Mouse (Mus musculus): ENCODE results near the gene Hbs1l. TPM values are rescaled to one million over a fixed set of nuclear protein-coding genes. Genes with fewer than 3 reads are reported as not detected.

Gene Hbs1l
- polyA plus RNA-seq, 1 experiment = not detected

GRCm38 (mm10) chr10:21267452-21267851 lies 28.3 kb upstream of the Hbs1l start:
- no peak overlapping the region for H3K27ac ChIP-seq (ENCODE audit: insufficient read depth, low read depth, low read length)
- no peak overlapping the region for H3K4me3 ChIP-seq (ENCODE audit: insufficient read depth, low read depth, low read length)
- 89% methylated on average over 2 of the region's 2 CpGs for WGBS
- TF ChIP-seq POLR2A (IDR thresholded peaks at IDR 0.05; ENCODE audit: insufficient read depth, low read depth, low read length) (no peak), CTCF (IDR thresholded peaks at IDR 0.05; ENCODE audit: insufficient read depth, low read depth, low read length) (no peak)
- H3K4me1 ChIP-seq (ENCODE audit: control insufficient read depth, insufficient read depth, low read length) = no peaks in the 10 kb centered on the region

DNA sequence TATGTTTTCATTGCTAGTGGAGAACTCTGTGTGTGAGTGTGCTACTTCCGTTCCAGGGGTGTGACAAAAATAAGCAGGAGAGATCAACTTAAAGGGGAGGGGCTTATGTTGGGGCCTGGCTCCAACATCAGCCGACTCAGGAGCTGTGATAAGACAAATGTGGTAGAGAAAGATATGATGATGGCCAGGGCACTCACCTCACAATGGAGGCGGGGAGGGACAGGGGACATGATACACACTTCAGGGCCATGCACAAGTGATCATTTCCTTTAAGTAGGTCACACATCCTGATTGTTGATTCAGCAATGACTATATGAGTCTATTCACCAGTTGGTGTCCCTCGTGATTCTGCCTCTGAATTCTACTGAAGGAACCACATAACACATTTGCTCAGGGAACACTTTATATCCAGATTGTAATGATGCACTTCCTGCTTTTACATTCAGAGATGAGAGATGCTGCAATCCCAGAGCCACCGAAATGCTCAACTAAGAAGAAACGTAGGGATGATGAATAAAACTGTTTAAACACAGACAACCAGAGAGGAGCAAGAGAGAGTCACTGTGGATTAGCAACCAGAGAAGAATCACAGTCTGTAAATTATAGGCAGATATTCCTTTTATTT lies 26.9 kb upstream of the Hbs1l start:
- 85% methylated on average over 6 of the region's 6 CpGs for WGBS
- no peak for TF ChIP-seq POLR2A (IDR thresholded peaks at IDR 0.05; ENCODE audit: insufficient read depth, low read depth, low read length)
- TF ChIP-seq CTCF (IDR thresholded peaks at IDR 0.05; ENCODE audit: insufficient read depth, low read depth, low read length) = no peak
- Histone ChIP-seq H3K4me1 (ENCODE audit: control insufficient read depth, insufficient read depth, low read length) (no peaks in the 10 kb centered on the region), H3K27ac (ENCODE audit: insufficient read depth, low read depth, low read length) (no peak overlapping the region), H3K4me3 (ENCODE audit: insufficient read depth, low read depth, low read length) (no peak overlapping the region)

DNA sequence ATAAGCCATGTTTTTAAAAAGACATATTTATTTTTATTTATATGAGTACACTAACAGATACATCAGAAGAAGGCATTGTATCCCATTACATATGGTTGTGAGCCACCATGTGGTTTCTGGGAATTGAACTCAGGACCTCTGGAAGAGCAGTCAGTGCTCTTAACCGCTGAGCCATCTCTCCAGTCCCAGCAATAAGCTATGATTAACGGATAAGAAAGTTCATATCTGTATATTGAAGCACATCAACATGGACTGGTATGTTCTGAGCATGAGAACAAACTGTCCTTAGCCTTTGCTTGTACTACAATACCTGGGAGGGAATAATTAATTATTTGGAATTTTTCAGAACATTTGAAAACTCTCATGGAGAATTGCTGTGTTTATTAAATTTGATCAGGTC lies 25.9 kb upstream of the Hbs1l start:
- H3K4me1 ChIP-seq (ENCODE audit: control insufficient read depth, insufficient read depth, low read length) = no peaks in the 10 kb centered on the region
- no peak overlapping the region for H3K4me3 ChIP-seq (ENCODE audit: insufficient read depth, low read depth, low read length)
- TF ChIP-seq CTCF (IDR thresholded peaks at IDR 0.05; ENCODE audit: insufficient read depth, low read depth, low read length) = no peak
- no peak for TF ChIP-seq POLR2A (IDR thresholded peaks at IDR 0.05; ENCODE audit: insufficient read depth, low read depth, low read length)
- no peak overlapping the region for H3K27ac ChIP-seq (ENCODE audit: insufficient read depth, low read depth, low read length)
- 86% methylated on average over 2 of the region's 2 CpGs for WGBS

DNA sequence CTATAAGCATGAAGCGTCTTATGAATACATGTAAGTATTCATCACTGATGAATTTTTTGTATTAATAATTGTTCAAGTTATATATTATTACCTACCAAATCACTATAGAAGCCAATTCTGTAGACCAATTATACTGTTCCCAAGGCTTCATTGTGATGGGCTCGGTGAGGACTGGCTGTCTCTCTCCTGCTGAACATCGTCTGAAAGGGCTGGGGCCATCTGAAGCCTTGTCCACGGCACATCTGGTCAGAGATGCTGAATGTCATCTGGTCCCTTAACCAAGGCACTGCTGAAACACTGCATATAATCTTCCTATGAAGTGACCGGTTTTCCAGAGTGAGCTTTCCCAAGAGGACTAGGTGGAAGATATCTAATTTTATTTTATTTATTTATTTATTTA lies 24.9 kb upstream of the Hbs1l start:
- no peaks in the 10 kb centered on the region for H3K4me1 ChIP-seq (ENCODE audit: control insufficient read depth, insufficient read depth, low read length)
- no peak overlapping the region for H3K4me3 ChIP-seq (ENCODE audit: insufficient read depth, low read depth, low read length)
- no peak overlapping the region for H3K27ac ChIP-seq (ENCODE audit: insufficient read depth, low read depth, low read length)
- TF ChIP-seq POLR2A (IDR thresholded peaks at IDR 0.05; ENCODE audit: insufficient read depth, low read depth, low read length) (no peak), CTCF (IDR thresholded peaks at IDR 0.05; ENCODE audit: insufficient read depth, low read depth, low read length) (no peak)
- 91% methylated on average over 5 of the region's 5 CpGs for WGBS

DNA sequence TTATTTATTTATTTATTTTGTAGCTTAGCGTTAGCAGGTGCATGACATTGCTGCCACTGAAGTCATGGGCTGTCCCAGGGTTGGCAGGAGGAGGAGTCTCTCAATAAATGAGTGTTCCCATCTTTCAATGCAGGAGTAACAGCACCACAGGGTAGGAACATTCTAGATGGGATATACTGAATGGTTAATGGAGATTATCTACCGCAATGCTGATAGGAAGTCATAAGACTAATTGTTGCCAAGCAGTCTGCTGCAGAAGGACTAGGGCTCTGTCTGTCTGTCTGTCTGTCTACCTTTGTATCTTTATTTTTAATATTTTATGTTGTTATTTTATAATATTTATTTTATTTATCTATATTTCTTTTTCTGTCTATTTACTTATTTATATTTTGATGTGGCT lies 24.5 kb upstream of the Hbs1l start:
- Histone ChIP-seq H3K27ac (ENCODE audit: insufficient read depth, low read depth, low read length) (no peak overlapping the region), H3K4me1 (ENCODE audit: control insufficient read depth, insufficient read depth, low read length) (no peaks in the 10 kb centered on the region), H3K4me3 (ENCODE audit: insufficient read depth, low read depth, low read length) (no peak overlapping the region)
- 91% methylated on average over 2 of the region's 2 CpGs for WGBS
- TF ChIP-seq CTCF (IDR thresholded peaks at IDR 0.05; ENCODE audit: insufficient read depth, low read depth, low read length) (no peak), POLR2A (IDR thresholded peaks at IDR 0.05; ENCODE audit: insufficient read depth, low read depth, low read length) (no peak)

DNA sequence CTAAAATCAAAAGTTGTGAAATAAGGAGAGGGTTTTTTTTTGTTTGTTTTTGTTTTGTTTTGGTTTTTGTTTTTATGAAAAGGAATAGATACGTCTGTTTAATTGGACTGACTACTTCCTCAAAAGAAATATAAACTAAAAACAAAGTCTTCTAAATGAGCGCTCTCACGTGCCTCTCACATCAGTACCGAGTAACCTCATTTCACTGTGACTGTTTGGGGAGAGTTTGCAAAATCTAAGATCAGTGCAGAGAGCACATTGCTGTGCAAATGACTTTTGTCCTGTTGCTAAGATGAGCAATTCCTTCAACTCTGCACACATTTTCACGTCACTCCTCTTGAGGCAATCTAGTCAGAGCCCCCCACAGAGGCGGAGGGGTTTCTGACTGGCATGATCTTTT lies 24.0 kb upstream of the Hbs1l start:
- H3K27ac ChIP-seq (ENCODE audit: insufficient read depth, low read depth, low read length) = no peak overlapping the region
- H3K4me3 ChIP-seq (ENCODE audit: insufficient read depth, low read depth, low read length) = no peak overlapping the region
- TF ChIP-seq POLR2A (IDR thresholded peaks at IDR 0.05; ENCODE audit: insufficient read depth, low read depth, low read length) (no peak), CTCF (IDR thresholded peaks at IDR 0.05; ENCODE audit: insufficient read depth, low read depth, low read length) (no peak)
- no peaks in the 10 kb centered on the region for H3K4me1 ChIP-seq (ENCODE audit: control insufficient read depth, insufficient read depth, low read length)
- 78% methylated on average over 6 of the region's 6 CpGs for WGBS

- Histone ChIP-seq H3K4me3 (ENCODE audit: insufficient read depth, low read depth, low read length) (no peak overlapping the region), H3K4me1 (ENCODE audit: control insufficient read depth, insufficient read depth, low read length) (peaks cover 2% of the 10 kb centered on the region; the same call in 1 of the 2 replicates), H3K27ac (ENCODE audit: insufficient read depth, low read depth, low read length) (no peak overlapping the region)
- TF ChIP-seq CTCF (IDR thresholded peaks at IDR 0.05; ENCODE audit: insufficient read depth, low read depth, low read length) = no peak
- TF ChIP-seq POLR2A (IDR thresholded peaks at IDR 0.05; ENCODE audit: insufficient read depth, low read depth, low read length) = no peak
- WGBS = 28% methylated on average over 10 of the region's 10 CpGs
Measured at GRCm38 (mm10) chr10:21287243-21288127, 8.3 kb upstream of the Hbs1l start.

DNA sequence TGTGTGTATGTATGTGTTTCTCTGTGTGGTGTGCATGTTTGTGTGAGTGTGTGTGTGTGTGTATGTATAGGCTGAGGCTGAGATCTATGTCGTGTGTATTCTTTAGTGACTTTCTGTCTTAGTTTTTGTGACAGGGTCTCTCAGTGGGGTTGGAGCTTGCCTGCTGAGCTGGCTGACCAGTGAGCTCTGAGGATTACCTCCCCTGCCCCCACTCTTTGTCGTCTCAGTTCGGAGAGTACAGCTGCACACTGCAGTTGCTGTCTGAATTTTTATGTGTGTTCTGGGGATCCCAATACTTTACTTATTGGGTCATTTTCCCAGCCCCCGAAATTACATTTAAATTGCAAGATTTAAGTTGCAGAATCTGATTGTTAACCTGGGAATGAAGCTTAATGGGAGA lies 4.6 kb upstream of the Hbs1l start:
- no peak for TF ChIP-seq POLR2A (IDR thresholded peaks at IDR 0.05; ENCODE audit: insufficient read depth, low read depth, low read length)
- no peak for TF ChIP-seq CTCF (IDR thresholded peaks at IDR 0.05; ENCODE audit: insufficient read depth, low read depth, low read length)

DNA sequence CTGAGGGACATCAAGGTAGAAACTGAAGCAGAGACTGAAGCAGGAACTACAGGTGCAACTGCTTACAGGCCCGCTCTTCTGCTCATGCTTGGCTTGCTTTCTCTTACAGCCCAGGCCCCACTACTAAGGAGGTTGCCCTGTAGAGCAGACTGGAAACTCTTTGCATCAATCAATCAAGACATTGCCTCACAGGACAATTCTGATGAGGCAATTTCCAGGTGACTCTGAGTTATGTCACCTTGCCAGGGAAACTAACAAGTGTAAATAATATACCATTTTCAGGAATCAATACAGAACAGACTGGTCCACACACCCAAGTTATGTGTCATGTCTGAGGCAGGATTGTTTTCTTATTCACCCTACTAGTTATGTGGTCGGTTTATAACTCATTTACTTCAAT lies 1.6 kb upstream of the Hbs1l start:
- TF ChIP-seq CTCF (IDR thresholded peaks at IDR 0.05; ENCODE audit: insufficient read depth, low read depth, low read length) (no peak), POLR2A (IDR thresholded peaks at IDR 0.05; ENCODE audit: insufficient read depth, low read depth, low read length) (no peak)
- 94% methylated on average over 2 of the region's 2 CpGs for WGBS

More for the DNA sequence above, 4.6 kb upstream of the Hbs1l start:
- Histone ChIP-seq H3K4me3 (ENCODE audit: insufficient read depth, low read depth, low read length) (no peak overlapping the region), H3K27ac (ENCODE audit: insufficient read depth, low read depth, low read length) (no peak overlapping the region), H3K4me1 (ENCODE audit: control insufficient read depth, insufficient read depth, low read length) (peaks cover 2% of the 10 kb centered on the region; the same call in 1 of the 2 replicates)
- WGBS = 38% methylated on average over 4 of the region's 4 CpGs

More for the DNA sequence above, 1.6 kb upstream of the Hbs1l start:
- Histone ChIP-seq H3K4me3 (ENCODE audit: insufficient read depth, low read depth, low read length) (no peak overlapping the region), H3K4me1 (ENCODE audit: control insufficient read depth, insufficient read depth, low read length) (no peaks in the 10 kb centered on the region), H3K27ac (ENCODE audit: insufficient read depth, low read depth, low read length) (no peak overlapping the region)
